Mouse (Mus musculus): Measurements from ENCODE around the gene C130074G19Rik.

GRCm38 (mm10) chr1:184931097-184931496, 48.1 kb upstream of the C130074G19Rik start:
- TF ChIP-seq POLR2A (IDR thresholded peaks at IDR 0.05; ENCODE audit: control insufficient read depth, low read depth, low read length) (no peak), CTCF (IDR thresholded peaks at IDR 0.05; ENCODE audit: control insufficient read depth, insufficient read depth, insufficient replicate concordance, low read depth, low read length) (no peak)
